Mouse (Mus musculus): Measurements from ENCODE around the gene Casp14. TPM values are rescaled to one million over a fixed set of nuclear protein-coding genes. Genes with fewer than 3 reads are reported as not detected.
"Not testable (repeated sequence)": the region's sequence is repeated elsewhere in the genome, so short reads cannot be mapped to it uniquely, and the experiment has no call there.

The Casp14 gene
- polyA plus RNA-seq, 1 experiment from 2014 or later: not detected

DNA sequence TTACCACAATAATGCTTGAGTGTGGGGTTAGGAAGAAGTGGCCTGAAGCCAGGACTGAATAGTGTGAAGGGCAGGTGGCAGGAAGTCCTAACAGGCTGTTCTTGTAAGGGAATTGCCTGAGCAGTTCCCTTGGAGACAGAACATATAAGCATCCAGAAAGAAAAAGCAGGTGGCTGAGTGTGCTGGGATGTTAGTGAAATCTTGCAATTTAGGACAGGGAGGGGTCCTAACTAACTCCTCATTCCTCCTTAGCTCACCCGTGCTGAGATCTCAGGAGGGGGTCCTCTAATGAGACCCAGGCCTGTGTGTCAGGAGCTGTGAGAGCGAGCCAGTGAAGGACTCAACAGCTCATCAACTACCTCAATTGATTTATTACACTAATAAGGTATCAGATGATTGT is 5.3 kb upstream of the Casp14 start:
- Histone ChIP-seq H3K4me1 (no peaks in the 10 kb centered on the region), H3K4me2 (no peak overlapping the region), H3K9me3 (replicated peaks) (no peaks in the 10 kb centered on the region), H3K27me3 (no peaks in the 10 kb centered on the region), H3K36me3 (no peaks in the 10 kb centered on the region), H3K27ac (no peak overlapping the region), H3K9ac (no peak overlapping the region), H3K4me3 (replicated peaks) (no peak overlapping the region)
- no peak for ATAC-seq (replicated peaks; ENCODE audit: low FRiP score)
- 26% methylated on average over 2 of the region's 2 CpGs for WGBS

DNA sequence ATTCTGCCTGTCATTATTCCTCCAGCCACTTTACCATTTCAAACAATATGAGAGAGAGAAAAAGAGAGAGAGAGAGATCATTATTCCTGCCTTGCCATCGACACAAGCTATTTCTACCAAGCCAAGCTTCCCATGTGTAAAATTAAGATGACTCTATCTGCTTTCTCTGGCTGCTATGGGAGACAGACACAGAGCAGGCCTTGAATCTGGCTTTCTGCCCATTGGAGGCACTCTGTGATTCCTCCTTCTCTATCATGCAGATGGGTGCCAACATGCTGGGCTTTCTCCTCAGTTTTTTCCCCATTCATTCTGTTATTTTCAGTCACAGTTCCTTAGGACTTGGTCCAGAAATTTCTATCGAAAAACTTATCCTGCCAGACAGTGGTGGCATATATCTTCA is 4.6 kb upstream of the Casp14 start:
- no peak for ATAC-seq (replicated peaks; ENCODE audit: low FRiP score)
- Histone ChIP-seq H3K27me3 (no peaks in the 10 kb centered on the region), H3K36me3 (no peaks in the 10 kb centered on the region), H3K4me2 (no peak overlapping the region), H3K9me3 (replicated peaks) (no peaks in the 10 kb centered on the region), H3K4me3 (replicated peaks) (no peak overlapping the region), H3K27ac (no peak overlapping the region), H3K9ac (no peak overlapping the region), H3K4me1 (no peaks in the 10 kb centered on the region)
- 85% methylated on average over 2 of the region's 2 CpGs for WGBS

DNA sequence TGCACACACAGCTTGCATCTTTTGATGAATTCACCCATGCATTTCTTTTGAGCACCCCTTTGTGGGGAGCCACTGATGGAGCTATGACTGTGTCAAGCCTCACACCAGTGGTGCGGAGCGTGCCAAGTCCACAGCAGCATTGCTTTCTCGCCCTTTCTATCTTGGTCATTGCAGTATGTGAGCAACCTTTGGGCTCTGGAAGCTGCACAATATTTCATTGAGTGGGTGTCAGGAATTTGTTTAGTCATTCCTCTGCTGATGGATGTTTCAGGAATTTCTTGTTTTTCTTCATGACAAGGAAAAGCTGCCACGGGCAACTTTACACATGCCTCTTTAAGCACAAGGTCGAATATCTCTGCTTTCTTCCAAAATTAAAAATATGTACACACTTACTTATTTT is 3.9 kb upstream of the Casp14 start:
- Histone ChIP-seq H3K27me3 (no peaks in the 10 kb centered on the region), H3K27ac (no peak overlapping the region), H3K9ac (no peak overlapping the region), H3K4me2 (no peak overlapping the region), H3K9me3 (replicated peaks) (no peaks in the 10 kb centered on the region), H3K4me1 (no peaks in the 10 kb centered on the region), H3K4me3 (replicated peaks) (no peak overlapping the region), H3K36me3 (no peaks in the 10 kb centered on the region)
- no peak for ATAC-seq (replicated peaks; ENCODE audit: low FRiP score)
- 79% methylated on average over 5 of the region's 5 CpGs for WGBS

DNA sequence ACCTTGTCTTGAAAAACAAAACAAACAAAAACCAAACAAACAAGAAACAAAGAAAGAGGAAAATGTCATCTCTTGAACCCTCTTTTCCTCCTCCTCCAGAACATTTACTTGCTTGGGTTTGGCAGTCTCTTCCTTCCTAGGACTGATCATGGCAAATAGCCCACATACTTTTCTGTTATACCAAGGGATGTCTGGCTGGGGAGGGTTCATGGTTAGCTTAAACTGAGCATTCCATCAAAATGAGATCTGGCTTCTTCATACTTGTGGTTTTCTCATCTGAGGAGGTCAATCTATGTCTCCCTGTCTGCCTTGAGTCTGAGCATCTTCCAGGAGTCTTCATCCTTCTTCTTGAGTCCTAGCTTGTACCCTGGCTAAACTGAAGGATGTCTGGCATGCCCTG is 1.9 kb downstream of the Casp14 start:
- Histone ChIP-seq H3K4me3 (replicated peaks) (no peak overlapping the region), H3K36me3 (no peaks in the 10 kb centered on the region), H3K27me3 (no peaks in the 10 kb centered on the region), H3K4me1 (no peaks in the 10 kb centered on the region), H3K27ac (no peak overlapping the region), H3K4me2 (no peak overlapping the region), H3K9me3 (replicated peaks) (no peaks in the 10 kb centered on the region), H3K9ac (no peak overlapping the region)
- ATAC-seq (replicated peaks; ENCODE audit: low FRiP score): no peak

DNA sequence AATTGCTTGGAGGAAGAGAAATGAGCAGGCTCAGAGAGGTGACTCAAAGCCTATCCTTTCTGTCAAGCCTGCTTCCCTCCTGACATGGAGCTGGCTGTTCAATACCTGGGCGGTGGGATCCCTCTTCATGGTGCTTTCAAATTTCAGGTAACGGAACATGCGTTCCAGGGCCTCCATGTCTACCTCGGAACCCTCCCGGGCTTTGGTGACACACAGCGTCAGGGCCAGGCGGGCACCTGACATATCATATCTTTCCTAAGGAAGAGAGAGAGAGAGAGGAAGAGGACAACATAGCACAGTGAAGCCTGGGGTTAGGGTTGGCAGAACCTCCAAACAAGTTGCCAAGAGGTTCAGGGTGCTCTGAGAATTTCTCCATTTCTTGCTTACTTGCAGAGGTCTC is 2.9 kb downstream of the Casp14 start:
- no peak for ATAC-seq (replicated peaks; ENCODE audit: low FRiP score)
- Histone ChIP-seq H3K4me1 (no peaks in the 10 kb centered on the region), H3K27me3 (no peaks in the 10 kb centered on the region), H3K36me3 (no peaks in the 10 kb centered on the region), H3K4me3 (replicated peaks) (no peak overlapping the region), H3K9me3 (replicated peaks) (no peaks in the 10 kb centered on the region), H3K27ac (no peak overlapping the region), H3K4me2 (no peak overlapping the region), H3K9ac (no peak overlapping the region)
- WGBS: 92% methylated on average over 7 of the region's 7 CpGs

DNA sequence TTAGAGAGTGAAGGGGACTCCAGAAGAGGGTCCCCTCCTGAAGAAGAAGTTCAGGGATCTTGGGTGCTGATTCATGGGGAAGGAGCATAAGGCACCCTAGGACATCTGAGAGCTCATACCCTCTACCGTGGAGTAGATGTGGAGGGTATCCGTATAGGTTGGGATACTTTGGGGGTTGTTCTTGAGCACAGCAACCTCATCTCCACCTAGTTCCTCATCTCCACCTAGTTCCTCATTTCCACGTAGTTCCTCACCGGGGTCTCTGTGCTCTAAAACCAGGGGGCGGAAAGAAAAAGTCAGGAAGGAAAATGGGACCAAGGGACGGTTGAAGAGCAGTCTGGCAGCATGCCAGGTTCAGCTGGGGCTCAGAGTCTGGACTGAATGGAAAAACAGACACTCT is 4.0 kb downstream of the Casp14 start:
- Histone ChIP-seq H3K4me3 (replicated peaks) (no peak overlapping the region), H3K4me1 (no peaks in the 10 kb centered on the region), H3K9ac (no peak overlapping the region), H3K36me3 (no peaks in the 10 kb centered on the region), H3K27me3 (no peaks in the 10 kb centered on the region), H3K27ac (no peak overlapping the region), H3K4me2 (no peak overlapping the region), H3K9me3 (replicated peaks) (no peaks in the 10 kb centered on the region)
- 69% methylated on average over 6 of the region's 6 CpGs for WGBS
- ATAC-seq (replicated peaks; ENCODE audit: low FRiP score): no peak

DNA sequence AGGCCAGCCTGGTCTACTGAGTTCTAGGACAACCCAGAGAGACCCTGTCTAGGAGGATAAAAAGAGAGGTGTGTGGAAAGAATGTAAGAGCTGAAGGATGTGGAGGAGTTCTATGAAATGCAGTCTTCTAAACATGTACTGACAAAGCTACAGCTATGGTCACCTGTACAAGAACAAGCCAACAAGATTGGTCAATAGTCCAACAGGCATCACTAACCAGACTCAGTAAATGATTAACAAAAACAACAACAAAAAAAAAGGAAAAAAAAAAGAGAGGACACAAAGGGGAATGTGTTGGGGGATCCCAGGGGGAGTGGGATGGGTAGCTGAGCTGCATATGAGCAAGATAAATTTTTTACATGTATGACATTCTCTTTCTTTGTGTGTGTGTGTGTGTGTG is 7.4 kb downstream of the Casp14 start:
- Histone ChIP-seq H3K36me3 (no peaks in the 10 kb centered on the region), H3K27me3 (no peaks in the 10 kb centered on the region), H3K9me3 (replicated peaks) (no peaks in the 10 kb centered on the region), H3K4me3 (replicated peaks) (no peak overlapping the region), H3K9ac (no peak overlapping the region), H3K4me2 (no peak overlapping the region), H3K4me1 (no peaks in the 10 kb centered on the region), H3K27ac (no peak overlapping the region)
- ATAC-seq (replicated peaks; ENCODE audit: low FRiP score): no peak

DNA sequence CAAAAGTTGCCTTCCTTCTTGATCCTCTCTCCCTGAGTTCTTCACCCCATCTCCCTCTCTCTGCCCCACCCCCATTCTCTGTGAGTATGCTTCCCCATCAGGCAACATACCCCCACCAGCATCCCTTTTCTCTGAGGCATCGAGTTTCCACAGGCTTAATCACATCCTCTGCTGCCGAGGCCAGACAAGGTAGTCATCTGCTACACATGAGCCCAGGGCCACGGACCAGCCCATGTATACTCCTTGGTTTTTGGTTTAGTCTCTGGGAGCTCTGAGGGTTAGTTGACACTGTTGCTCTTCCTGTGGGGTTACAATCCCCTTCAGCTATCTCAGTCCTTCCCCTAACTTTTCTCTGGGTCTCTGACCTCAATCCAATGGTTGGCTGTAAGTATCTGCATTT is 17.2 kb downstream of the Casp14 start:
- no peak overlapping the region for H3K4me3 ChIP-seq (replicated peaks)
- no peak for ATAC-seq (replicated peaks; ENCODE audit: low FRiP score)
- 31% methylated on average over 3 of the region's 3 CpGs for WGBS

DNA sequence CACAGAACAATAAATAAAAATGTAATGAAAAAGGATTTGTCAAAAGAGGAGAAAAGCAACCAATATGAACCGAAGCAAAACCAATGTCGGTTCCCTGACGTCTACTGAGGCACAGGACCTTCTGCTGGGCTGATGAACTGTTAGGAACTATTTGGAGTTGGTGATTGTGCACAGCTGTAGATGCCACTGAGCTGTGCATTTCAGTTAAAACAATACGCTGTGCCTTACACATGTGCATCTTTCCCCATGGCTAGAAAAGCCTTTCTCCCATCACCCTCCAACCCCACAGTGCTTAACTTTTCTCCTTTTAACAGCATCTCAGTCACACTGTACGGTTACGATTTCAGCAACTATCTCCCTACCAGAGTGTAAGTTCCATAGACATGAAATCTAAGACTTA is 28.1 kb downstream of the Casp14 start:
- no peak overlapping the region for H3K4me2 ChIP-seq
- H3K4me3 ChIP-seq (replicated peaks): no peak overlapping the region
- H3K4me1 ChIP-seq: no peaks in the 10 kb centered on the region
- no peak overlapping the region for H3K9ac ChIP-seq
- no peaks in the 10 kb centered on the region for H3K27me3 ChIP-seq
- ATAC-seq (replicated peaks; ENCODE audit: low FRiP score): no peak
- no peaks in the 10 kb centered on the region for H3K36me3 ChIP-seq
- 71% methylated on average over 6 of the region's 6 CpGs for WGBS
- no peak overlapping the region for H3K27ac ChIP-seq
- H3K9me3 ChIP-seq (replicated peaks): no peaks in the 10 kb centered on the region

More for the DNA sequence above, 17.2 kb downstream of the Casp14 start:
- H3K36me3 ChIP-seq: no peaks in the 10 kb centered on the region
- H3K4me2 ChIP-seq: no peak overlapping the region
- H3K9me3 ChIP-seq (replicated peaks): no peaks in the 10 kb centered on the region
- no peak overlapping the region for H3K27ac ChIP-seq
- H3K27me3 ChIP-seq: no peaks in the 10 kb centered on the region
- no peaks in the 10 kb centered on the region for H3K4me1 ChIP-seq
- H3K9ac ChIP-seq: no peak overlapping the region

DNA sequence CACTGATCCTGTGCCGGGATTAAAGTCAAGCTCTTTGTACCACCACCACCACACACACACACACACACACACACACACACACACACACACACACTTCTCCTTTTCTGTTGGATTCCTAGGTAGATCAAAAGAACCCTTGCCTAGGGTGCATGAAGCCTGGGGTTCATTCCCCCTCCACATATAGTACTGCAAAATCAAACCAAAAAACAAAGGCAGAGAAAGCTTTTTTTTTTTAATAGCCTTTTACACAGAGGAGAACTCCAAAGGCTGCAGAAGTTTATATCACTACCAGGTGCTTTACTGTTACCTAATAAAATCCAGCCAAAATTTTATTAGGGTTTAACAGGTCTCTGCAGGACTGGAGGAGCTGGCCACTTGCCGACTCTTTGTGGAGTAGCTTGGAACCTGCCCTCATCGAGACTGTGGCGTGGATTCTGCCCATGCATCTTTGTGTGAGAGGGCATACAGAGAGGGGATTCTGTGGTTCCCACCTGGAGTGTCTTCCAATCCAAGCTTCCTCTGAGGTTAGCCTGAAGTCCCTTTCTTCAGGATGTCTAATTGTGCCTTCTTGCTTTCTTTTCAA is 31.0 kb downstream of the Casp14 start:
- no peak overlapping the region for H3K27ac ChIP-seq
- 66% methylated on average over 4 of the region's 4 CpGs for WGBS
- no peaks in the 10 kb centered on the region for H3K36me3 ChIP-seq
- H3K9me3 ChIP-seq (replicated peaks): no peaks in the 10 kb centered on the region
- ATAC-seq (replicated peaks; ENCODE audit: low FRiP score): no peak
- no peaks in the 10 kb centered on the region for H3K4me1 ChIP-seq
- no peak overlapping the region for H3K4me3 ChIP-seq (replicated peaks)
- no peak overlapping the region for H3K4me2 ChIP-seq
- H3K9ac ChIP-seq: no peak overlapping the region
- H3K27me3 ChIP-seq: no peaks in the 10 kb centered on the region

DNA sequence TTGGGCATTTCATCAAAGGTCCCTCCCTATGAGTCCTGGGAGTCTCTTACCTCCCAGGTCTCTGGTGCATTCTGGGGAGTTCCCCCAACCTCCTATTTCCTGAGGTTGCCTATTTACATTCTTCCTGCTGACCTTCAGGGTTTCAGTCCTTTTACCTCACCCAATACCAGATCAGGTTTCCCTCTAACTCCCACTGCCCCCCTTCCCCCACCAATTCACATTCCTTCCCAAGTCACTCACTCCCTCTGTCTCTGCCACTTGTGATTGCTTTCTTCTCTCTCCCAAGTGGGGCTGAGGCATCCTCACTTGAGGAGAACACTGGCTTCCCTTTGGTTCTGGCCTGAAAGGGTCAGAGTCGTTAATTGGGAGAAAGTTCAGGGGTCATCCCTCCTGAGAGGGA is 48.0 kb downstream of the Casp14 start:
- H3K27ac ChIP-seq; H3K4me3 ChIP-seq (replicated peaks); ATAC-seq (replicated peaks; ENCODE audit: low FRiP score); H3K27me3 ChIP-seq; H3K4me2 ChIP-seq; H3K9ac ChIP-seq; H3K9me3 ChIP-seq (replicated peaks); H3K4me1 ChIP-seq; H3K36me3 ChIP-seq: not testable (repeated sequence)
- 0% methylated on average over 1 of the region's 1 CpGs for WGBS

DNA sequence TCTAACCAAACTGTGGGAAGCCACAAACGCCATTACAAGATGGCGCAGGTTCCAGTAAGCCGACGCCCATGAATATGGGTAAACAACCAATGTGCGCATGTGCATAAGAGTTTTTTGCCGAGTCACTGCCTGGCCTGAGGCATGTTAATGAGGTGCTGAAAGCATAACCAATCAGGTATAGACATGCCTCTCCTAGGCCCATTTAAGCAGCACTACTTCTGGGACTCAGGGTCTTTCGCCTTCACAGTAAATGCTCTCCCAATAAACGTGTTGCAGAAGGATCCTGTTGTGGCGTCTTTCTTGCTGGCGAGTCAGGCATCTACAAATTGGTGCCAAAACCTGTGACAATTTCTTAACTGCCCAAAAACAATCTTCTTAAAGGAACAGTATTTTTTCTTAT is 51.4 kb downstream of the Casp14 start:
- not testable (repeated sequence) for H3K4me3 ChIP-seq (replicated peaks)

DNA sequence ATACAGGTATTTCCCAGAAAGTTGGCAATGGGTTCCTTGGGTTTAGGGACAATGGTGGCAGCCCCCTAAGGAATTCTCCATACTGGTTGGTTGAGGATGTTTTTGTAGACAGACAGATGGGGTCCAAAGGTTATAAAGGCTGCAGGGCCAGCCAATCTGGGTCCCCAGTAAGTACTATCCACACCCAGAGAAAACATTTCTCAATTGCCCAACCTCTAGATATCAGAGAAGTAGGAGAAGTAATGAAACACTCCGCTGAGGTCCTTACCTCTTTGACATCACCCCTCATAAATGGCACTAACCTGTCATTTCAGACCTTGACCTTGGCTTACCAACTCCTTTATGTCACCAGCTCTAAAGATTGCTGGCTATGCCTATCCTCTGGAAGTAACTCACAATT is 53.5 kb downstream of the Casp14 start:
- H3K36me3 ChIP-seq: no peaks in the 10 kb centered on the region
- no peak overlapping the region for H3K9ac ChIP-seq
- 76% methylated on average over 1 of the region's 1 CpGs for WGBS
- H3K27me3 ChIP-seq: no peaks in the 10 kb centered on the region
- no peak for ATAC-seq (replicated peaks; ENCODE audit: low FRiP score)
- no peak overlapping the region for H3K4me3 ChIP-seq (replicated peaks)
- no peaks in the 10 kb centered on the region for H3K9me3 ChIP-seq (replicated peaks)
- H3K4me1 ChIP-seq: no peaks in the 10 kb centered on the region
- H3K4me2 ChIP-seq: no peak overlapping the region
- H3K27ac ChIP-seq: no peak overlapping the region

More for the DNA sequence above, 51.4 kb downstream of the Casp14 start:
- H3K27ac ChIP-seq; H3K9me3 ChIP-seq (replicated peaks); H3K36me3 ChIP-seq; H3K9ac ChIP-seq; H3K27me3 ChIP-seq; H3K4me2 ChIP-seq; ATAC-seq (replicated peaks; ENCODE audit: low FRiP score); H3K4me1 ChIP-seq: not testable (repeated sequence)
- WGBS: 92% methylated on average over 10 of the region's 10 CpGs
